Mouse (Mus musculus): ENCODE results near the gene Slc6a11.

The Slc6a11 gene

GRCm38 (mm10) chr6:114267979-114268378, 136.9 kb downstream of the Slc6a11 start:
- no peak for DNase-seq (ENCODE audit: low spot score)

- DNase-seq (ENCODE audit: low spot score): no peak
These were observed 138.5 kb downstream of the Slc6a11 start for GRCm38 (mm10) chr6:114269589-114269988.

GRCm38 (mm10) chr6:114270799-114271198, 139.8 kb downstream of the Slc6a11 start:
- DNase-seq (ENCODE audit: low spot score): no peak

- DNase-seq (ENCODE audit: low spot score): no peak
These were observed 141.2 kb downstream of the Slc6a11 start for GRCm38 (mm10) chr6:114272279-114272678.

GRCm38 (mm10) chr6:114273997-114274728, 143.1 kb downstream of the Slc6a11 start:
- no peak for DNase-seq (ENCODE audit: low spot score)

- no peak for DNase-seq (ENCODE audit: low spot score)
These were observed 144.8 kb downstream of the Slc6a11 start for GRCm38 (mm10) chr6:114275800-114276199.

GRCm38 (mm10) chr6:114282469-114283277, 151.6 kb downstream of the Slc6a11 start, which contains the start of gene Slc6a1:
Slc6a1 (plus strand) TSS chr6:114282635.
- DNase-seq (ENCODE audit: low spot score): no peak

GRCm38 (mm10) chr6:114283278-114283770, 152.3 kb downstream of the Slc6a11 start:
- DNase-seq (ENCODE audit: low spot score): no peak

- DNase-seq (ENCODE audit: low spot score): no peak
These were observed 153.1 kb downstream of the Slc6a11 start for GRCm38 (mm10) chr6:114283927-114284703.

- no peak for DNase-seq (ENCODE audit: low spot score)
These were observed 154.4 kb downstream of the Slc6a11 start for GRCm38 (mm10) chr6:114285424-114285823.

- no peak for DNase-seq (ENCODE audit: low spot score)
These were observed 158.1 kb downstream of the Slc6a11 start for GRCm38 (mm10) chr6:114289106-114289505.

- no peak for DNase-seq (ENCODE audit: low spot score)
These were observed 159.1 kb downstream of the Slc6a11 start for GRCm38 (mm10) chr6:114290184-114290583.

GRCm38 (mm10) chr6:114290929-114291328, 159.9 kb downstream of the Slc6a11 start:
- no peak for DNase-seq (ENCODE audit: low spot score)

GRCm38 (mm10) chr6:114291396-114291795, 160.4 kb downstream of the Slc6a11 start:
- DNase-seq (ENCODE audit: low spot score): no peak

GRCm38 (mm10) chr6:114293511-114293910, 162.5 kb downstream of the Slc6a11 start:
- DNase-seq (ENCODE audit: low spot score): no peak

GRCm38 (mm10) chr6:114295086-114295485, 164.0 kb downstream of the Slc6a11 start:
- DNase-seq (ENCODE audit: low spot score): no peak

- no peak for DNase-seq (ENCODE audit: low spot score)
These were observed 166.4 kb downstream of the Slc6a11 start for GRCm38 (mm10) chr6:114297260-114298002.
